Mouse (Mus musculus) G1E (cell line): ENCODE results near the gene Zfp846. TPM values are rescaled to one million over a fixed set of nuclear protein-coding genes. Genes with fewer than 3 reads are reported as not detected.

Experiments used
- ATAC-seq: 2 replicates; pipeline ENCODE4 v1.8.0; 2016; ENCODE audit warnings: mild to moderate bottlenecking; ENCODE audit not compliant: insufficient number of reproducible peaks, poor library complexity, low FRiP score, severe bottlenecking; ENCODE audit errors: extremely low read depth
- DNase-seq: peaks from one replicate; pipeline ENCODE4 v3.0.0; 2012; ENCODE audit warnings: low spot score
- H3K27me3 ChIP-seq: 2 replicates; pipeline ENCODE4 v1.6.1; 2012; ENCODE audit warnings: mild to moderate bottlenecking, low read length, inconsistent platforms; ENCODE audit not compliant: insufficient read depth
- H3K36me3 ChIP-seq: replicated peaks from 2 replicates; pipeline ENCODE3; 2012; ENCODE audit warnings: mild to moderate bottlenecking, inconsistent platforms
- H3K4me1 ChIP-seq: 2 replicates; pipeline ENCODE4 v1.6.1; 2012; ENCODE audit warnings: low read depth, low read length, inconsistent platforms, mixed read lengths; ENCODE audit not compliant: insufficient read depth
- H3K4me3 ChIP-seq: 2 replicates; pipeline ENCODE4 v1.5.1; 2012; ENCODE audit warnings: low read depth, mild to moderate bottlenecking, inconsistent platforms, low read length, moderate library complexity, mixed read lengths
- H3K9me3 ChIP-seq: replicated peaks from 2 replicates; pipeline ENCODE4 v1.6.1; 2012; ENCODE audit warnings: inconsistent platforms
- CTCF ChIP-seq: IDR thresholded peaks from 2 replicates; pipeline ENCODE4 v1.5.1; 2012; ENCODE audit warnings: low read depth, low read length, inconsistent platforms, mixed read lengths
- GATA1 ChIP-seq: IDR thresholded peaks from 2 replicates; pipeline ENCODE4 v1.6.1; 2012; ENCODE audit warnings: borderline replicate concordance, low read length, inconsistent platforms, mixed read lengths
- GATA2 ChIP-seq: IDR thresholded peaks from 2 replicates; pipeline ENCODE4 v1.6.1; 2012; ENCODE audit warnings: low read depth, low read length, inconsistent platforms, borderline replicate concordance
- POLR2AphosphoS5 ChIP-seq: IDR thresholded peaks from 2 replicates; pipeline ENCODE4 v1.6.1; 2012; ENCODE audit warnings: low read depth, low read length, inconsistent platforms; ENCODE audit not compliant: insufficient replicate concordance
- TAL1 ChIP-seq: conservative IDR thresholded peaks from 2 replicates; pipeline ENCODE4 v1.6.1; 2012; ENCODE audit warnings: low read depth, low read length, inconsistent platforms, mixed read lengths
- polyA plus RNA-seq: library from polyadenylated mRNA; stranded (reverse); fragments of >175 nt; gene quantifications from 2 replicates; pipeline ENCODE4 v1.2.3, GENCODE M21; 2012
- total RNA-seq, 2 experiments: library from RNA; stranded (forward) in 1 of 2; stranded (reverse) in 1 of 2; fragments of 200-1000 nt in 1 of 2; fragments of >200 nt in 1 of 2; fragmentation: Nextera tagmentation in 1 of 2; gene quantifications; 2 replicates each; pipeline ENCODE4 v1.2.3; 2014 to 2017

Zfp846 gene
- total and polyA plus RNA-seq, 3 experiments = 8.8 to 11.3 (median 10.5) TPM

DNA sequence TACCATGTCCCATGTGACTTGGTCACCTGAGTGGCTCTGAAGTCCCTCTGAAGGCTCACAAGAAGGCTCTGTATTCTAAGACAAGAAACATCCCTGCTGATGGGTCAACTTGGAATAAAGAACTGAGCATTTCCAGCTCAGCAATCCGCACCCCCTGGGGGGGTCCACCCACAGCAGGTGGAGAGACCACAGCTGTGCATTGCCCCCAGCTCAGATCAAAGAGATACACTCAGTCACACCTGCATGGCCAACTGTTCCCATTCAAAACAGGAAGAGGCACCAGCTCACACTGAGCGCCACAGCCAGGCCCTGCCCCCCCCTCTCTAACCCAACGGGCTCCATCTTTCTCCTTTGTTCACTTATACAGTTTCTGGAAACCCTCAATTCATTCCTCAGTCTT lies 55.2 kb downstream of the Zfp846 start:
- peaks cover 34% of the 10 kb centered on the region for H3K4me1 ChIP-seq
- ATAC-seq (no peak), DNase-seq (no peak)
- no peaks in the 10 kb centered on the region for H3K27me3 ChIP-seq
- H3K36me3 ChIP-seq = peaks cover 59% of the 10 kb centered on the region
- no peaks in the 10 kb centered on the region for H3K9me3 ChIP-seq
- no peak overlapping the region for H3K4me3 ChIP-seq
- no peak for TF ChIP-seq CTCF
- TF ChIP-seq GATA1 = no peak

DNA sequence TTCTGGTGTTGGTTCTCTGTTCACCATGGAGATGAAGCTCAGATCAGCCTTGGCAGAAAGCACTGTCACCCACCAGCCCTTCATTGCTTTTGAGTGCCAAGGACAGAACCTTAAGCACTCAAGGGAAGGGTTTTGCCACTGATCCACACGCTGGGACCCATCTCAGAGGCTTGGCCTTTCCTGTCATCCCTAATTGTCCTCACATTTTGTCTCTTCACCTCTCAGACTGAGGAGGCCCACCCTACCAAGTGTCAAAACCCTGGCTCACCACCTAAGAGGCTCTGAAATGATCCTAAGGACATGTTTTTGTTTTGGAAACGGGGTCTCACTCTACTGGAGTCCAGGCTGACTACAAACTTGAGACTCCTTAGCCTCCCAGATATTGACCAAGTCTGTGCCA lies 55.7 kb downstream of the Zfp846 start:
- TF ChIP-seq GATA2 (no peak), CTCF (no peak), TAL1 (no peak), GATA1 (no peak), POLR2AphosphoS5 (no peak)
- no peak overlapping the region for H3K4me3 ChIP-seq
- H3K9me3 ChIP-seq = no peaks in the 10 kb centered on the region
- peaks cover 63% of the 10 kb centered on the region for H3K36me3 ChIP-seq
- no peak for DNase-seq
- no peak for ATAC-seq
- H3K27me3 ChIP-seq = no peaks in the 10 kb centered on the region
- H3K4me1 ChIP-seq = peaks cover 35% of the 10 kb centered on the region

DNA sequence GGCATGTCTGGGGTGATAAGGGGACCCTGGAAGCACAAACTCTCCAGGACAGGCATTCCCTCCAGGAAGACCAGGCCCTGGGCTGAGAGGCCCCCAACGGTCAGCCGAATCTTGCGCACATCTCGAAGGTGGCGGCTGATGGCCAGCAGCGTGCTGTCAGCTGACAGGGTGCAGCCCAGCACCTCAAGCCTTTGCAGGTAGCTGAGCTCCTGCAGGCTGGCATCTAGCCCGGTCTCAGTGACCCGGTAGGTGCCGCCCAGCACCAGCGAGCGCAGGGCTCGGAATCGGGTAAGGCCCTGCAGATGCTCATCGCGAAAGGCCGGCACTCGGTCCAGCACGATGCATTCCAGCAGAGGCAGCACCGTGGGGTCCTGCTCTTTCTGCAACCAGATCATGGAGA lies 57.5 kb downstream of the Zfp846 start:
- Histone ChIP-seq H3K9me3 (no peaks in the 10 kb centered on the region), H3K4me1 (peaks cover 48% of the 10 kb centered on the region), H3K36me3 (peaks cover 69% of the 10 kb centered on the region), H3K4me3 (no peak overlapping the region), H3K27me3 (no peaks in the 10 kb centered on the region)
- no peak for TF ChIP-seq GATA2
- no peak for TF ChIP-seq TAL1
- TF ChIP-seq CTCF = no peak
- no peak for TF ChIP-seq GATA1
- no peak for TF ChIP-seq POLR2AphosphoS5
- ATAC-seq (no peak), DNase-seq (no peak)

DNA sequence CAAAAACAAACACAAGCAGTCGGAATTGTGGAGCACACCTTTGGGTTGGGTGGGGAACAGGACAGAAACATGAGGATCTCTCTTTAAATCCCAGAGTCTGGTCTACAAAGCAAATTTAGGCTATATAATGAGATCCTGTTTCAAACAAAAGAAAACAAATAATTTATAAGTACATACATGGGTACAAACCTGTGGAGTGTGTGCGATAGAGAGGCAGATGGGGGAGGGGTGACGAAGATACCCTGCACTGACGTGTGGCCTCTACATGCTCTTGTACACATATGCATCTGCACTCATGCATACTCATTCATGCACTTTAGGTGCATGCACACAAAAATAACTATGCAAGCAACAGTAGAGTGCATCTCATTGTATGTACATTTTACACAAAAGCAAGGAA lies 58.4 kb downstream of the Zfp846 start:
- Histone ChIP-seq H3K9me3 (no peaks in the 10 kb centered on the region), H3K4me1 (peaks cover 52% of the 10 kb centered on the region), H3K36me3 (peaks cover 67% of the 10 kb centered on the region), H3K4me3 (no peak overlapping the region), H3K27me3 (no peaks in the 10 kb centered on the region)
- no peak for TF ChIP-seq CTCF
- no peak for TF ChIP-seq GATA2
- no peak for TF ChIP-seq POLR2AphosphoS5
- TF ChIP-seq GATA1 = no peak
- TF ChIP-seq TAL1 = no peak
- ATAC-seq (no peak), DNase-seq (no peak)

DNA sequence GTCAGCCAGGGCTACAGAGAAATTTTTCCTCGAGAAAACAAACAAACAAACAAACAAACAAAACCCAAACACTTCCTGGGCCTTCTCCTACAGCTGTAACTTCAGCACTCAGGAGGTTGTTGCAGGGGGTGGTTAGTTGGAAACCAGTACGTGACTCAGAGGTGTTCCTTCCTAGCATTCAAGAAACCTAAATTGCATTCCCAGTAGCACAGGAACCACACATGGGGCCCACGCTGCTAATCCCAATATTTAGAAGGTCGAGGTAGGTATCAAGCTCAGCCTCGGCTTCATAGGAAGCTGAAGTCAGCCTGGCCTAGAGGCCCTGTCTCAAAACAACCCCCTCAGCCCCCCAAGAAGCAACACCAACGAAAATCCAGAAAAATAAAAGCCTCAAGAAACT lies 60.4 kb downstream of the Zfp846 start:
- Histone ChIP-seq H3K4me1 (peaks cover 61% of the 10 kb centered on the region), H3K9me3 (no peaks in the 10 kb centered on the region), H3K27me3 (no peaks in the 10 kb centered on the region), H3K4me3 (peak overlapping the region; percentile 92), H3K36me3 (peaks cover 57% of the 10 kb centered on the region)
- ATAC-seq (no peak), DNase-seq (no peak)
- TF ChIP-seq TAL1 (no peak), GATA1 (no peak), GATA2 (no peak)

DNA sequence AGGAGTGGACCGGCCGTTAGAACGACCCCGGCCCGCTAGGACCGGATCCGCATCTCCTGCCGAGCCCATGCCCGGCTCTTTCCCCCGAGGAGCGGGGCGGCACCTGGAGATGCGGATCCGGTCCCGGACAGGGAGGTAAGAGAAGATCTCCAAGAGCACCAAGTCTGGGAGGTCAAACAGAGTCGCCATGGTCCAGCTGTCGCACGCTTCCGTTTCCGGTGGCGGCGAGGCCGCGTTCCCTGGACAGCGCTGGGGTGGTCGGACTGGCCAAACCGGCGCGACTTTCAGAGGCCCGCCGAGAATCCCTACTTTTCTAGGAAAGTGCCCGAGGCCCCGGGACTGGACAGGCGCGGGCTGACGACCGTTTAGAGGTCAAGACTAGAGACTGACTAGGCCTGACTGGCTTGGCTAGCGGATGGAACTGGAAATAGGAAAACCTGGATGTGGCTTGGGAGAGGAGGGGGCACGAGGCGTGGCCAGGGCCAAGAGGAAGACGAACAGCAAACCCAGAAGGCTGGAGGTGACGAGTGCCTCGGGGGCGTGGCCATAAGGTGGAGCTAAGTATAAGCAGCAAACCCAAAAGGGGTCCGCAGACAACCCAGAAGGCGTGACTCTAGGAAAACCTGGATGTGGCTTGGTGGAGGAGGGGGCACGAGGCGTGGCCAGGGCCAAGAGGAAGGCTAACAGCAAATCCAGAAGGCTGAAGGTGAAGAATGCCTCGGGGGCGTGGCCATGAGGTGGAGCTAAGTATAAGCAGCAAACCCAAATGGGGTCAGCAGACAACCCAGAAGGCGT lies 61.2 kb downstream of the Zfp846 start, which contains the start of gene Ubl5:
Gene Ubl5 (plus strand): TSS at position 778 of the 795 bp plus-strand sequence.
- Histone ChIP-seq H3K4me1 (peaks cover 64% of the 10 kb centered on the region), H3K27me3 (no peaks in the 10 kb centered on the region), H3K4me3 (peak within 1 kb of the TSS; percentile 92), H3K9me3 (no peaks in the 10 kb centered on the region), H3K36me3 (peaks cover 57% of the 10 kb centered on the region)
- peak; percentile 60 for ATAC-seq
- peak; percentile 80 for DNase-seq
- no peak for TF ChIP-seq CTCF
- no peak for TF ChIP-seq TAL1
- no peak for TF ChIP-seq POLR2AphosphoS5
- TF ChIP-seq GATA1 = no peak
- TF ChIP-seq GATA2 = no peak
